Mouse (Mus musculus): Measurements from ENCODE around the gene Exoc4.

The Exoc4 gene

GRCm38 (mm10) chr6:33476134-33476533, 227.2 kb downstream of the Exoc4 start:
- DNase-seq (ENCODE audit: low read depth) = no peak

DNA sequence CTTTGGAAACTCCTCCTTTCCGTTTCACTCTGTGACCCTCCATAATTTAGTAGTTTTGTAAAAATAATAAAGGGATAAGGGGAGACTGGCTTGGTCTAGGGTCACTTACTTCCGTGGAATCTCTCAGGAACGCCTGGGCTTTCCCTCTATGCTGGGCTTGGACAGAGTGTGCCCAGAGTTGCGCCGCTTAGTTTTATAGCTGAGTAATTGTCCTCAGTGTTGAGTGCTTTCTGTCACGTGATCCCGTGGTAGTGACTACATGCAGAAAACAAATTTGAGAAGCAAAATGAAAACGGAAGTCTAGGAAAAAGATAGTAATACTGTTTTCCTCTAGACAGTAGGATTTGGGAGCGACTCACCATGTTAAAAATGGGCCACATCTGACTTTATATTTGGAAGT, 235.7 kb downstream of the Exoc4 start:
- no peak for DNase-seq (ENCODE audit: low read depth)

GRCm38 (mm10) chr6:33489788-33490187, 240.9 kb downstream of the Exoc4 start:
- DNase-seq (ENCODE audit: low read depth) = no peak

DNA sequence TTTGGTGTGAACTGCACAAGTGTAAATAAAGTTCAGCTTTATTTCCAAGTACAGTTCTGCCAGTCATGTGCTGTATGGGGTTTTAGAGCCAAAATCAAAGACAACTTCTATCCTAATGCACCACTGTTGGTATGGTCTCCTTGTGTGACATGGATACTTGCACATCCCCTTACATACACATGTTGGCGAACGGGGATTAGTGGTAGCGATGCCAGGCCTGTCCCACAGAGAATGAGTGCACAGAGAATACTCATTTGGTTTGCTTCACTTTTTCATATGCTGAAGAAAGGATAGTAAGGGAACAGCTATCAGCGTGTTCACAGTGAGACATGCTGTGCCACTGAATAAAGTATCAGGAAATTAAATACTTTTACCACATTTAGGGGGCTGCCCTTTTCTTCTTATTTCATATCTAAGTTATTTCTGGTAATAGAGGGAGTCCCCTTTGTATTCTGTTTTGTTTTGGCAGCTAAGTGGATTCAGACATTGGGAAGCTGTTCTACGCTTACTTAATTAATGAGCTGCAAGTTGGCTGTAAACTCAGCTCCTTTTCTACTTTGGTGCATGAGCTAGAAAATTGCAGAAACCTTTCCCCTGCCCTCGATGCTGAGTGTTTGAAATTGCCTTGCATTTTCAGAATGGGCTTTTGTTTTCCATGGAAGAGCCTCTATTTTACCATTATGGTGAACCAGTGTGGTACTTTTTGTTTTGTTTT, 247.4 kb downstream of the Exoc4 start:
- no peak for DNase-seq (ENCODE audit: low read depth)

DNA sequence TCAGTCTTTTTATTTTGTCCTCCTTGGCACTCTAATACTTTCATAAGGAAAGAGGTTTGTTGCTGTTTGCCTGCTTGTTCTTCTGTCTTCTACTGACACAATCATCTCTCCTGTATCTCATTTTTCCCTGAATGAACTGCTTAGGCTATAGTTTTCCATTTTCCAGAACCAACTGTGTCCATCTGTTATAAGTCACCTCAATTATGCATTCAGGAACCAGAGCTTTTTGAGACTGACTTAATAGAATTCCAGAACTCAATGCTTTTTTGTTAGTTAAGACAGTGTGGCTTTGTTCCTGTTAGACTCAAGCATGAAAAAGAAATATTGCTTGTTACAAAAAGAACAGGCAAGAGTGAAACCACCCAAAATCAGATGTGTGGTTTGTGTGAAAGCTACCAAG, 248.5 kb downstream of the Exoc4 start:
- DNase-seq (ENCODE audit: low read depth) = no peak

- no peak for DNase-seq (ENCODE audit: low read depth)
These were observed 253.5 kb downstream of the Exoc4 start for GRCm38 (mm10) chr6:33502388-33502787.

DNA sequence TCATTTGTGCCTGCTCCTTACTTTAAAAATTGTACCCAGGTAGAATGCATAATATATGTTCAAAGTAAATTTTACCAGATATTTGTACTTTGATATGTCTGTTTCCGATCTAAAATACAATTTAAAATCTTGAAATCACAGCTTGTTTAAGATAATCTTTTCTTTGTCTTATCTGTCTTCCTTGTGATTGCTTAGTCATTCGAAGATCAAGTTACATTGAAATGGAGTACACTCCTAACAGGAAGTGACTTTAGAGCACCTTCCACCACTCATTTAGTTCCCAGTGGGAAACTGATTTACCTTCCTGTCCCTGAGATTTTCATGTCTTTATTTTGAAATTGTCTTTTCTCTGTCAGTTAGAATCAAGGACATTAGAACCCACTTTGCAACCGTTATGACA, 254.5 kb downstream of the Exoc4 start:
- DNase-seq (ENCODE audit: low read depth) = no peak

DNA sequence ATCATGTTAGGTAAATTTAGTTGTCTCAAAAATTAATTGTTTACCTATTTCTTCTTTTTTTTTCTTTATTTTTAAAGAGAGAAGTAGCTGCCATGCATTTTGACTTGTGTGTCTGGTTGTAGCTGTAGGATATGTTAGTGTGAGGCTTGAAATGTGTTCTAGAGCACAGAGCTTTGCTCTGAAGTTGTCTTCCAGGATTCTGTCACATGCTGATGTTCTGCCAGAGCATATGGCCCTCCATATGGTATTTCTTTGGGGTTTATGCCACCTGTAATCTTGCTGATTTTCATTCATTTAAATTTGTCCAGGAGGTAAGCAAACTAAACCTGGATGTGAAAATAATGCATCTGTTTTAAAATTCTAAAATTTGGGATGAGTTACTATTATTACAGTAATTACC, 258.2 kb downstream of the Exoc4 start:
- no peak for DNase-seq (ENCODE audit: low read depth)

DNA sequence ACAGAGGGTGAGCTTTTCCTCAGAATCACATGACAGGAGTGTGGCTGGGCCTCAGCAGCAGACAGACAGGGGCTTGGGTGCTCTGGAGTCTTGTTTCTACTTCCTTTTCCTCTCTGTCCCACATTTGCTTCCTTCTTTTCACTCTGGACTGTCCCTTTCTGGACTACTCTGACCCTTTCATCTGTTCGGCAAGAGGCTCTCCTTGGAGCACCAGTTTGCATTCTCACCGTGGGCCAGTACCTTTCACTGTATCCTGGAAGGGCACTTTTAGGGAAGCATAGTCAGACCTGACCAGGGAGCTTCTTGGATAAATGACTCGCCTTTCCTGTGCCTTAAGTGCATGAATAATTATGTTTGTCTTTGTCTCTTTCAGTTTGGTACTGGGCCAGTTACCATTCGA, 266.5 kb downstream of the Exoc4 start:
- no peak for DNase-seq (ENCODE audit: low read depth)

- DNase-seq (ENCODE audit: low read depth) = no peak
These were observed 267.9 kb downstream of the Exoc4 start for GRCm38 (mm10) chr6:33516798-33517197.

DNA sequence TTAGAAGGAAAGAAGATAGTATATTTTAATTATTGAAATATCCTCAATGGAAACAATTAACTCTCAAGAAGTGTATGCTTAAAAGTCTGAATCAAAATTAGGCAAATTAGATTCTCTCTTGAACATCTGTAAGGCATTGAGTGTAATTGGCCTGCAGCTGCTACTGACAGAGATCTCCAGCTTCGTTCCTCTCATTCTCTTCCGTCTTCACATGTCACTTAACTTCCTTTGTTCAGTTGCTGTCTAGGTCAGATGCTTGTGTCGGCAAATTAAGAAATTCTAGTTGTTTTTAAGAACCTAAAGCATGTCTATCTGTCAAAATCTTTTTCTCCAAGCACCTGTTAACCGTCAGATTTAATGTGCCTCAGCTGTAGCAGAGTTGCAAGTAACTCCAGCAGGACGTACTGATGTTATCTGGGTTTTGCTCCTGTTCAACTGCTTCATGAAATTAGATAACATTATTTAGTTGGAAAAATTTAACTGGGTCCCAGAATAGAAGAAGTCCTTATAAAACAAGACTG, 269.1 kb downstream of the Exoc4 start:
- no peak for DNase-seq (ENCODE audit: low read depth)

DNA sequence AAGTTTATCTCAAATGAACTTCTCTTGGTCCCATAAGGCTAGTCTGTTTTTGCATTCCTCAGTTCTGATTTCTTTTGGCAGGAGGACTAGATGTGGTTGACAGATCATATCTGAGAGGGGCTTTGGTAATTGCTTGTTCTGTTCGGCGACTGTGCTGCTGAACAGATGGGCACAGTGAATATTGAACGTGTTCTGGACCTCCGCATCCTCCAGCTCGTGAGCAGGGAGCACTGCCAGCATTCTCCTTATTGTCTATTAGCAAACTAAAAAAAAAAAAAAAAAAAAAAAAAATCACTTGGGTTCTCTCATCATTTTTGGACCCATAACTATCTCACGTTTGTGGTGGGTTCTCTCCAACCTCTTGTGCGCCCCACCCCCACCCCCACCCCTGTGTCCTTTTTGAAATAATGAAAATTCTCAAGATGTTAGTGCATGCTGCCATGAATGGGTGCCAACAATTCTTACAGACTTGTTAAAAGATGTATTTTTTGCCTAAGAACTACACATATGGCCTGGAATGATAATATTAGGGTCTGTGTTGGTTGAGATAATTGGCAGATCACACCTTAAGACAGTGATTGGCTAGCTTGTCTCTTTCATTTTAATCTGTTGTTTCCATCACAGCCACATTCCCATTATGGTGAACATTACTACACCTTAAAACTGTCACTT, 276.9 kb downstream of the Exoc4 start:
- no peak for DNase-seq (ENCODE audit: low read depth)

- DNase-seq (ENCODE audit: low read depth) = no peak
These were observed 291.5 kb downstream of the Exoc4 start for GRCm38 (mm10) chr6:33540356-33540755.

GRCm38 (mm10) chr6:33542712-33543111, 293.8 kb downstream of the Exoc4 start:
- no peak for DNase-seq (ENCODE audit: low read depth)

- DNase-seq (ENCODE audit: low read depth) = no peak
These were observed 303.0 kb downstream of the Exoc4 start for GRCm38 (mm10) chr6:33551934-33552333.

- DNase-seq (ENCODE audit: low read depth) = no peak
These were observed 312.0 kb downstream of the Exoc4 start for GRCm38 (mm10) chr6:33560925-33561324.

DNA sequence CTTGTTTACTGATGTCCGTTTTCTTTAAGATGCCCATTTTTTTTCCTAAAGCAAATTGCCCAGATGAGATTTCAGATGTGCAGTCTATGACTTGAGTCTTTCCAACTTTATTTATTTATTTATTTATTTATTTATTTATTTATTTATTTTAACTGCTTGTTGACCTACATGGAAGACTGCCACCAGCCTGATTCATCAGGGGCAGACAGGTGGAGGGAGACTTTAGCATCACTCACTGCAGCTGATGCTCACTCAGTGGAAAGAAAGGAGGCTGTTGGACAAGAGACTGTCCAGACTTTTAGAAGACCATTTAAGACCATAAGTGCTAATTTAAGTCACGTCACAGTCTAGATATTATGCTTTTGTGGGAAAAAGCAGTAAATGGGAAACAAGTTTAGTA, 313.0 kb downstream of the Exoc4 start:
- DNase-seq (ENCODE audit: low read depth) = no peak

DNA sequence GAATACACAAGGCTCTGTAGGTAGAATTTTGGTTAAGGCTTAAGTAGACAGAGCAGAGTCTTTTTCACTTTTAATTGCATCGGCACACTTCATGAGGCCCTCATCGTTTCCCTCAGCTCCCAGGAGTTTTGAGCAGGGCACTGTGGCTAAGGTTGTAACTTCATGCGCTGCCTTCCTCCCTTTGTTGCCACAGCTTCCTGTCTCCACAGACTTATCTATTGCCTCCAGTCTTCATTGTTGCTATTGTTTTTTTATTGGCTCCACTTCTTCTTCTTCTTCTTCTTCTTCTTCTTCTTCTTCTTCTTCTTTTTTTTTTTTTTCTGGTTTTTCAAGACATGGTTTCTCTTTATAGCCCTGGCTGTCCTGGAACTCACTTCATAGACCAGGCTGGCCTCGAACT, 327.1 kb downstream of the Exoc4 start:
- no peak for DNase-seq (ENCODE audit: low read depth)

- DNase-seq (ENCODE audit: low read depth) = no peak
These were observed 359.6 kb downstream of the Exoc4 start for GRCm38 (mm10) chr6:33608469-33608868.

DNA sequence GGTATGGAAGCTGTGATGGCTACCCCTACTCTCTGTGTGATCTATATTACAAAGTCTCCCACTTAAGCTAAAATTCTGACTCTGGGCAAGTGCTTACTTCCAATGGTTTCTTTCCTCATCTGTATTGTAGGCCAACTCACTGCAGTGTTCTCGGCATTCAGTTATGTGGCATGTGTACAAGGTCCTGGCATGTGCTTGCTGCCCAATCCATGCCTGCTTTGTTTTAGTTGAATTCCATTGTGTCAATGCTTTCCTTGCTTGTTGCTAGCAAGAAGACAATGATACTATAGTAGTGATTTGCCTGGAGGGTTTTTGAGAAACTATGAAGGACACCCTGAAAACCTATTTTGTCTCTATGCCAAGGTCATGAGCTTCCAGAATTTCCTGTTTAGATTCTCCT, 365.1 kb downstream of the Exoc4 start:
- no peak for DNase-seq (ENCODE audit: low read depth)

GRCm38 (mm10) chr6:33618590-33618989, 369.7 kb downstream of the Exoc4 start:
- no peak for DNase-seq (ENCODE audit: low read depth)

GRCm38 (mm10) chr6:33620701-33621100, 371.8 kb downstream of the Exoc4 start:
- no peak for DNase-seq (ENCODE audit: low read depth)

- no peak for DNase-seq (ENCODE audit: low read depth)
These were observed 377.0 kb downstream of the Exoc4 start for GRCm38 (mm10) chr6:33625931-33626330.

DNA sequence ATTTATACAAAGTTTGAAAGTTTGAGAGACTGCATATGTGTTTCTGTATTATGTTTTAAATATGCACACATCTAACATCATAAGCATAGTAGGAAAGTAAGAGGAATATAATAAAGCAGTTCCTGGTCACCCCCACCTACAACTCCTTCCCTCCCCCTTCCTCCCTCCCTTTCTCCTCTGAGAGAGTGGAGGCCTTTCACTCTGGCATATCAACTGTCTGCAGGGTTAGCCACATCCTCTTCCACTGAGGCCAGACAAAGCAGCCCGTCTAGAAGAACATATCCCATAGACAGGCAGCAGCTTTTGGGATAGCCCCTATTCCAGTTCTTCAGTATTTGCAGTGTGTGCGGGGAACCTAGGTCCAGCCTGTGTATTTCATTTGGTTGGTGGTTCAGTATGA, 382.2 kb downstream of the Exoc4 start:
- DNase-seq (ENCODE audit: low read depth) = no peak

All from c-Kit-positive CD71-negative TER-119-negative erythroid progenitor cells, embryonic 14.5 days (primary cell).